ENCODE assay signal across 19 mouse cellular contexts in the genomic region with DNA sequence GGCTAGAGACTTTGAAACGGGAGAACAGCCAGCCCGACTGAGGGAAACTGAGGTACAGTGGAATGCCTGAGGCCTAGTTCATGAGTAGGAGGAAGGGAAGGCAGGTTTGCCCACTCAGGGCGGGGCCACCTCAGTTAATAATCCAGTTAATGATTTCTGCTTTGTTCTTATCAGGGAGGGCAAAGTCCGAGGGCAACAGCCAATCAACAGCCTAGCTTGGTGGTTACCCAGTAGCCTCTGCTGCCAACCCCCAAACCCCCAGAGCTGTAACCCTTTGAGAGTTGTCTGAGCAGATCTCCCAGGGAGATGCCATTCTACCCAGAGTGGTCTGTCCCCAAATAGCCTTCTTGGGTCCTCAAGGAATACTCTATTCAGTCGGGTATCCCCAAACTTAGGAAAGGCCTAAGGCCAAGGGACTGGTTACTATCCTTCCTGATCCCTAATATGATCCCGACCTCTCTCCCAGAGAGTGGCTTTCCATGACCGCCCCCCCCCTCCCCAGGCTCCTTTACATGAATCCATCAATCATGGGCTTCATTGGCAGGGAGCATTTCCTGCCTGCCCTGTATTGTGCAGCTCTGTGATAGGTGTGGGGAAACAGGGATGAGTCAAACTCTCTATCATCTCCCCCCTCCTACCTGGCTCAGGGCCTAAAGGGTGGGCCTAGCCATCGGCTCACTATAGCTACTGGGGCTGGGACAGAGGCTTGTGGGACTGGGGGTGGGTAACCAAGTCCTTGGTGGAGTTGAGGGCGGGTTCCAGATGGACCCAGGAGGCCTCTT. TPM values are rescaled to one million over a fixed set of nuclear protein-coding genes. Genes with fewer than 3 reads are reported as not detected.
DNase-seq lines count a peak whose midpoint lies in the region; ATAC-seq lines count a peak whose summit lies in the region.
"Had no signal": no experiment of that assay in that cellular context is flagged by ENCODE, and none has a peak within 500 bp of the region (broad histone marks: within the 10 kb centered on the region; RNA-seq: fewer than 3 reads in every experiment).

No protein-coding gene starts in this region.

- DNase-seq in 3T3-L1 (ENCODE audit: low read depth, low spot score): peak; percentile 20
- peak; percentile 67 to 82 for DNase-seq in kidney, postnatal 36 days
- DNase-seq in frontal cortex, postnatal 14 days (ENCODE audit: low spot score in 2 of 2): no peak
- no peak for DNase-seq in B cell, adult 2 months
- no peak for DNase-seq in neural tube, embryonic 10.5 days (ENCODE audit: extremely low spot score, low spot score)
- DNase-seq in heart, adult 8-10 months (ENCODE audit: low spot score): no peak
- DNase-seq: adrenal gland, adult 8-10 months; cerebellum, adult 9-11 months; heart, postnatal 36 days; spleen, adult 18-20 months had no signal

- no peaks in the 10 kb centered on the region for H3K36me3 ChIP-seq in intestine, embryonic 16.5 days (ENCODE audit: control insufficient read depth, insufficient read depth, low read length)
- H3K36me3 ChIP-seq in liver, embryonic 16.5 days (ENCODE audit: control insufficient read depth, insufficient read depth): no peaks in the 10 kb centered on the region
- H3K36me3 ChIP-seq: forebrain, embryonic 15.5 days; G1E; neural tube, embryonic 15.5 days had no signal

- H3K27me3 ChIP-seq in intestine, embryonic 16.5 days (replicated peaks; ENCODE audit: control insufficient read depth, insufficient read depth, low read length): no peaks in the 10 kb centered on the region
- peaks cover 5% of the 10 kb centered on the region; the same call in 1 of the 2 replicates for H3K27me3 ChIP-seq in liver, embryonic 16.5 days (ENCODE audit: control insufficient read depth, insufficient read depth, low read depth, low read length)

- H3K4me2 ChIP-seq in intestine, embryonic 16.5 days (ENCODE audit: low read depth, low read length): peak overlapping the region; percentile 38
- H3K4me2 ChIP-seq in liver, embryonic 16.5 days (ENCODE audit: low read depth, low read length): no peak overlapping the region
- H3K4me2 ChIP-seq: forebrain, embryonic 15.5 days; midbrain, embryonic 11.5 days; neural tube, embryonic 15.5 days had no signal

- no peak overlapping the region for H3K4me3 ChIP-seq in intestine, embryonic 16.5 days (ENCODE audit: low read length)
- no peak overlapping the region for H3K4me3 ChIP-seq in liver, embryonic 16.5 days (ENCODE audit: low read depth, low read length)
- H3K4me3 ChIP-seq: forebrain, embryonic 15.5 days; layer of hippocampus, adult 2 months; neural tube, embryonic 15.5 days had no signal

- H3K9me3 ChIP-seq in intestine, embryonic 16.5 days (ENCODE audit: control insufficient read depth, low read length): no peaks in the 10 kb centered on the region
- H3K9me3 ChIP-seq in liver, embryonic 16.5 days (replicated peaks; ENCODE audit: control insufficient read depth, low read length): no peaks in the 10 kb centered on the region
- H3K9me3 ChIP-seq: forebrain, embryonic 15.5 days; neural tube, embryonic 15.5 days had no signal

- peak overlapping the region; percentile 78 for H3K27ac ChIP-seq in intestine, embryonic 16.5 days (ENCODE audit: low read length)
- H3K27ac ChIP-seq in liver, embryonic 16.5 days (ENCODE audit: low read length): peak overlapping the region; percentile 65
- H3K27ac ChIP-seq: forebrain, embryonic 15.5 days; layer of hippocampus, adult 2 months; neural tube, embryonic 15.5 days had no signal

- WGBS in intestine, embryonic 16.5 days: 58% methylated on average over 9 of the region's 9 CpGs
- WGBS in liver, embryonic 16.5 days (ENCODE audit: insufficient replicate concordance): 44% methylated on average over 9 of the region's 9 CpGs

- peaks cover 40% of the 10 kb centered on the region for H3K4me1 ChIP-seq in intestine, embryonic 16.5 days (ENCODE audit: control insufficient read depth, insufficient read depth, low read length)
- H3K4me1 ChIP-seq in liver, embryonic 16.5 days (ENCODE audit: control insufficient read depth, low read depth, low read length): peaks cover 20% of the 10 kb centered on the region

- H3K9ac ChIP-seq in intestine, embryonic 16.5 days (ENCODE audit: low read depth, low read length): peak overlapping the region; percentile 17; the same call in 1 of the 2 replicates
- no peak overlapping the region for H3K9ac ChIP-seq in liver, embryonic 16.5 days (ENCODE audit: low read depth, low read length)
- H3K9ac ChIP-seq: forebrain, embryonic 15.5 days; neural tube, embryonic 15.5 days had no signal

- ATAC-seq in intestine, embryonic 16.5 days: peak; percentile 81
- ATAC-seq in liver, embryonic 16.5 days (ENCODE audit: low read depth): peak; percentile 67
- ATAC-seq: forebrain, embryonic 15.5 days; hindbrain, embryonic 16.5 days had no signal

RNA-seq across cellular contexts. Expression of a gene that starts 4.6 kb away (rescaled TPM):
- 9.9 and 10.1 TPM in 2 replicates for polyA plus RNA-seq in intestine, embryonic 16.5 days (2015; fragmentation: Nextera tagmentation; extraction: Ambion mirVana)
- 3.1 and 3.9 TPM in 2 replicates for polyA plus RNA-seq in liver, embryonic 16.5 days (2015; fragmentation: Nextera tagmentation; extraction: Ambion mirVana)
- total RNA-seq in heart, adult 8-10 months (2022): 1 to 10 TPM; 4.1 to 8.0 (median 7.2) TPM
- total RNA-seq: gastrocnemius, adult 8-10 months had no signal
- polyA plus RNA-seq: G1E had no signal

RNA-seq across cellular contexts. Expression of a gene that starts 32.0 kb away (rescaled TPM):
- polyA plus RNA-seq in intestine, embryonic 16.5 days (2015; fragmentation: Nextera tagmentation; extraction: Ambion mirVana): 77.9 and 87.8 TPM in 2 replicates
- 114 and 125 TPM in 2 replicates for polyA plus RNA-seq in liver, embryonic 16.5 days (2015; fragmentation: Nextera tagmentation; extraction: Ambion mirVana)
- total RNA-seq in heart, adult 8-10 months (2022): 1 to 10 TPM; 3.5 to 5.3 (median 4.9) TPM

RNA-seq across cellular contexts. Expression of a gene that starts 32.2 kb away (rescaled TPM):
- polyA plus RNA-seq in intestine, embryonic 16.5 days (2015; fragmentation: Nextera tagmentation; extraction: Ambion mirVana): 466 and 467 TPM in 2 replicates
- 277 and 304 TPM in 2 replicates for polyA plus RNA-seq in liver, embryonic 16.5 days (2015; fragmentation: Nextera tagmentation; extraction: Ambion mirVana)
- 100 to 1,000 TPM; 163 to 218 (median 190) TPM for total RNA-seq in heart, adult 8-10 months (2022)

RNA-seq across cellular contexts. Expression of a gene that starts 53.3 kb away (rescaled TPM):
- polyA plus RNA-seq in intestine, embryonic 16.5 days (2015; fragmentation: Nextera tagmentation; extraction: Ambion mirVana): 146 and 154 TPM in 2 replicates
- 79.4 and 92.4 TPM in 2 replicates for polyA plus RNA-seq in liver, embryonic 16.5 days (2015; fragmentation: Nextera tagmentation; extraction: Ambion mirVana)
- 10 to 100 TPM; 19.6 to 26.2 (median 23.4) TPM for total RNA-seq in heart, adult 8-10 months (2022)

Comparison
In these comparisons a context has a peak if more than half of its experiments do, and no peak if none do; other contexts are left out.
1. DNase-seq: peak in 3T3-L1 (single experiment) and kidney, postnatal 36 days (2 of 2); none in frontal cortex, postnatal 14 days (0 of 2), B cell, adult 2 months (0 of 2), neural tube, embryonic 10.5 days (single experiment) and heart, adult 8-10 months (single experiment).